ENCODE assay signal across 8 mouse cellular contexts in the genomic region with DNA sequence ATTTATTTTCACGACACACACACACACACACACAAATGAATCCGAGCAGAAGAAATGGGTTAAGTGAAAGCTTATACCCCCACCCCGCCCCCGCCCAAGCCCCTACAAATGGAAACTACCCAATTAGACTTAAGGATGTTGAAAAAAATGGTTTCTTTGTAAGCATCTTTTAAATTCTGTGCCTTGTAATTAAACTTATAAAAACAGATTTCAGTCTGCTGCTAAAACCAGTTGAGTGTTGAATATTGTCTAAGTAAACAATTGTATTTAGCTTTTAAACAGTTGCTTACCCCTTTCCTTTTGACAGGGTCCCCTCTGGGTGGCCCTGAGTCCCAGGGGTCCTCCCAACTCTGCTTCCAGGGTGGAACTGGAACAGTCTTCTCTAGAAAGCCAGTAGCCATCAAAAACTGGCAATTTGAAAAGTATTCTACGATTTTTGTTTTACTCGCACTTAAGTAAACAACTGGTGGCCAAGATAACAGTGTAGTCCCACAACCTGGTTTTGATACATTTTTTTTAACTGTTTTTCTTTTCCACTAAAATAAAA. TPM values are rescaled to one million over a fixed set of nuclear protein-coding genes. Genes with fewer than 3 reads are reported as not detected.
DNase-seq lines count a peak whose midpoint lies in the region; ATAC-seq and TF ChIP-seq lines count a peak whose summit lies in the region.

No protein-coding gene starts in this region.

- DNase-seq in left cerebral cortex, adult 2 months (ENCODE audit: extremely low spot score in 1 of 2, low spot score in 2 of 2): no peak
- DNase-seq in left cerebral cortex, postnatal 14 days (ENCODE audit: low spot score in 2 of 2): no peak
- peak; percentile 13 for DNase-seq in c-Kit-positive CD71-positive TER-119-negative erythroid progenitor cells, embryonic 14.5 days (ENCODE audit: low read depth)
- peak; percentile 66 for DNase-seq in intestine, embryonic 14.5 days (ENCODE audit: low spot score)
- DNase-seq in neural tube, embryonic 11.5 days (ENCODE audit: low spot score): peak; percentile 39
- no peak for DNase-seq in T-cell, adult 2 months (ENCODE audit: low spot score)
- DNase-seq in adrenal gland, postnatal 36 days: no peak
- DNase-seq in thymus, postnatal 10 days (ENCODE audit: low spot score in 2 of 2): no peak

- intact Hi-C loops in left cerebral cortex, adult 2 months (cut with DNase I): loop anchor here (10.0 kb wide), 1 partner anchor 768 kb away; a partner anchor contains a TSS
- intact Hi-C loops in left cerebral cortex, postnatal 14 days (cut with DNase I): loop anchor here (5.0 to 10.0 kb wide), 2 partner anchors 76 to 768 kb away; a partner anchor contains a TSS

- H3K27ac ChIP-seq in left cerebral cortex, adult 2 months: peak overlapping the region; percentile 100
- H3K27ac ChIP-seq in intestine, embryonic 14.5 days (ENCODE audit: low read depth): peak overlapping the region; percentile 100
- H3K27ac ChIP-seq in neural tube, embryonic 11.5 days (ENCODE audit: low read depth, low read length): peak overlapping the region; percentile 100

- peak overlapping the region; percentile 100 for H3K9ac ChIP-seq in intestine, embryonic 14.5 days (ENCODE audit: low read length)
- H3K9ac ChIP-seq in neural tube, embryonic 11.5 days (ENCODE audit: low read length): peak overlapping the region; percentile 100

- no peaks in the 10 kb centered on the region for H3K27me3 ChIP-seq in intestine, embryonic 14.5 days (replicated peaks; ENCODE audit: control insufficient read depth, insufficient read depth, low read length)
- no peaks in the 10 kb centered on the region for H3K27me3 ChIP-seq in neural tube, embryonic 11.5 days (ENCODE audit: control insufficient read depth, insufficient read depth, low read length)

- no peaks in the 10 kb centered on the region for H3K9me3 ChIP-seq in intestine, embryonic 14.5 days (ENCODE audit: control insufficient read depth, low read length)
- H3K9me3 ChIP-seq in neural tube, embryonic 11.5 days (ENCODE audit: control insufficient read depth, low read length): no peaks in the 10 kb centered on the region

- H3K4me3 ChIP-seq in left cerebral cortex, adult 2 months: peak overlapping the region; percentile 70
- H3K4me3 ChIP-seq in intestine, embryonic 14.5 days (ENCODE audit: low read depth, low read length): peak overlapping the region; percentile 96
- peak overlapping the region; percentile 87 for H3K4me3 ChIP-seq in neural tube, embryonic 11.5 days (ENCODE audit: low read depth, low read length)

- H3K4me1 ChIP-seq in intestine, embryonic 14.5 days (replicated peaks; ENCODE audit: control insufficient read depth, insufficient read depth, low read length): peaks cover 8% of the 10 kb centered on the region
- peaks cover 2% of the 10 kb centered on the region; the same call in 1 of the 2 replicates for H3K4me1 ChIP-seq in neural tube, embryonic 11.5 days (ENCODE audit: control insufficient read depth, insufficient read depth, low read length)

- no peak for ATAC-seq in intestine, embryonic 14.5 days (replicated peaks; ENCODE audit: low FRiP score, low TSS enrichment, low read depth)
- no peak for ATAC-seq in neural tube, embryonic 11.5 days (ENCODE audit: insufficient read depth, low FRiP score, low TSS enrichment)

- 7% methylated on average over 6 of the region's 6 CpGs for WGBS in intestine, embryonic 14.5 days
- WGBS in neural tube, embryonic 11.5 days: 24% methylated on average over 6 of the region's 6 CpGs

- peaks cover 36% of the 10 kb centered on the region for H3K36me3 ChIP-seq in intestine, embryonic 14.5 days (ENCODE audit: control insufficient read depth, insufficient read depth, low read length)
- H3K36me3 ChIP-seq in neural tube, embryonic 11.5 days (ENCODE audit: control insufficient read depth, insufficient read depth, low read length): peaks cover 12% of the 10 kb centered on the region

- no peak for TF ChIP-seq CTCF in left cerebral cortex, adult 2 months (IDR thresholded peaks at IDR 0.05)

- peak overlapping the region; percentile 63 for H3K4me2 ChIP-seq in intestine, embryonic 14.5 days (ENCODE audit: low read length)
- peak overlapping the region; percentile 62 for H3K4me2 ChIP-seq in neural tube, embryonic 11.5 days (ENCODE audit: low read depth)

RNA-seq across cellular contexts. Expression of a gene that starts 3.6 kb away (rescaled TPM):
- 10 to 100 TPM; 34.0 to 39.4 TPM for total RNA-seq in left cerebral cortex, adult 2 months (2021)
- total RNA-seq in left cerebral cortex, postnatal 14 days (2021): 10 to 100 TPM; 28.1 to 30.2 TPM
- polyA plus RNA-seq in intestine, embryonic 14.5 days (2014; fragmentation: Nextera tagmentation; extraction: Ambion mirVana): 59.5 and 71.0 TPM in 2 replicates
- 60.3 and 61.7 TPM in 2 replicates for polyA plus RNA-seq in neural tube, embryonic 11.5 days (2014; fragmentation: Nextera tagmentation; extraction: Ambion mirVana)
- total RNA-seq in adrenal gland, postnatal 36 days (2021): 100 to 1,000 TPM in 1 of 2 experiments, 10 to 100 TPM in 1; 72.9 to 186 TPM

Comparison
In these comparisons a context has a peak if more than half of its experiments do, and no peak if none do; other contexts are left out.
1. DNase-seq: peak in c-Kit-positive CD71-positive TER-119-negative erythroid progenitor cells, embryonic 14.5 days (single experiment), intestine, embryonic 14.5 days (single experiment) and neural tube, embryonic 11.5 days (single experiment); none in left cerebral cortex, adult 2 months (0 of 2), left cerebral cortex, postnatal 14 days (0 of 2), T-cell, adult 2 months (single experiment), adrenal gland, postnatal 36 days (0 of 2) and thymus, postnatal 10 days (0 of 2).
2. Peak in every context shown above with its lines, with median percentiles within 50 percentile points of each other: H3K27ac ChIP-seq and H3K4me3 ChIP-seq.